Mouse (Mus musculus) brain, embryonic 18.5 days (tissue): ENCODE results near the gene Cass4.

ENCODE experiments used
- DNase-seq: peaks from one replicate; pipeline ENCODE4 v3.0.0-alpha.2; 2012; ENCODE audit warnings: low read depth, low spot score

Gene Cass4

DNA sequence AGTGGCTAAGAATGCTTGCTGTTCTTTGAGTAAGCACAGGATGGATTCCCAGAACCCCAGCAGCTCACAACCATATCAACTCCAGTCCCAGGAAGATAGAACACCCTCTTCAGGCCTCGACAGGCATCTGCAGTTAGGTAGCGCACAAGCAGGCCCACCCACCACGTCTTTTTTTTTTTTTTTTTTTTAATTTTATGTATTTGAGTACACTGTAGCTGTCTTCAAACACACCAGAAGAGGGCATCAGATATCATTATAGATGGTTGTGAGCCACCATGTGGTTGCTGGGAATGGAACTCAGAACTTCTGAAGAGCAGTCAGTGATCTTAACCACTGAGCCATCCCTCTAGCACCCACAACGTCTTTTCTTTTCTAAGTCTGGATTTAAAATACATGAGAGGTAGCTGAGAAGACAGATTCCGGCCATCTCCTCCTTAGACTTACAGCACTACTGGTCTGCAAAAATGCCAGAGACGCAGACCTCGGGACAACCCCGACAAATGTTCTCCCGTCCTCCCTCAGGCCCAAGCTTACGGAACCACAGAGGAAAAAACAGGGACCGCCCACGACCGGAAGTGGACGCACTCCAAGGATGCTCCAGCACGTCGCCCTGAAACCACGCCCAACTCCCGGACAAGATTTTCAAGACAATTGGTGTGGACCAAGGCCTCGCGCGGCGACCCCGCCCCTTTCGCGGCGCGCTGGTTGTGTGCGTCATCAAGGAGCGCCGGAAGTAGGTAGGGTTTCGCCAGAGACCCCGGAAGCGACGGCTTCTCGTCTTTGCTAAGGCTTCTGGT is 46.4 kb downstream of the Cass4 start, which contains the start of gene Rtf2:
Gene Rtf2, plus strand, starts transcription at position 714 of the 797 bp plus-strand sequence.
- DNase-seq, result peak; percentile 95

DNA sequence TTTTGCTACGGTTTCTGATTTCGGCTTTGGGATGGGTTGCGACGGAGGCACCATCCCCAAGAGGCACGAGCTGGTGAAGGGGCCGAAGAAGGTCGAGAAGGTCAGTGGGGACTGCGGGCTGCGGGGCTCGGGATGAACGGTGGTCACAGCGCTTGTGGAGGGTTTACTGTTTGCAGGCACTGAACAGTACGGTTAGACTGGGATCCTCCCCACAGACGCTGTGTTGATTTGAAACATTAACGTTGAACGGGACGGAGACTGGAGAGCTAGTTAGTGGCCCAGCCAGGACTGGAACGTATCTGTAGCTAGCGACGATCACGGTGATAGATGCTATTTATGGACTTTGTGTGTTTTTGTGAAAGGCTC is 47.0 kb downstream of the Cass4 start:
- no peak for DNase-seq

GRCm38 (mm10) chr2:172441176-172441575 is 47.6 kb downstream of the Cass4 start:
- no peak for DNase-seq

DNA sequence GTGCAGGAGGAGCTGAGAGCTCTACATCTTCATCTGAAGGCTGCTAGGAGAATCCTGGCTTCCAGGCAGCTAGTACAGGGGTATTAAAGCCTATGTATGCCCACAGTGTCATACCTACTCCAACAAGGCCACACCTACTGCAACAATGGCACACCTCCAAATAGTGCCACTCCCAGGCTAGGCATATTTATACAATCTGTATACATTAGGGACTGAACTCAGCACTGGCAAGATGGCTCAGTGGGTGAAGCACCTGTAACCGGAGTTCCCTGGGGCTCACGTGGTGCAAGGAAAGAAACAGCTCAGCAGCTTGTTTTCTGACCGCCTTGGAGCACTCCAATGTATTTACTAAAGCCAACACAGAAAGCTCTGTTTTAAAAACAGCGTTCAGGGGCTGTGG is 52.0 kb downstream of the Cass4 start:
- DNase-seq, result no peak

GRCm38 (mm10) chr2:172447317-172447716 is 53.7 kb downstream of the Cass4 start:
- no peak for DNase-seq

- no peak for DNase-seq
These were observed 54.7 kb downstream of the Cass4 start for GRCm38 (mm10) chr2:172448329-172448728.

- DNase-seq, result no peak
These were observed 57.0 kb downstream of the Cass4 start for GRCm38 (mm10) chr2:172450640-172451039.

DNA sequence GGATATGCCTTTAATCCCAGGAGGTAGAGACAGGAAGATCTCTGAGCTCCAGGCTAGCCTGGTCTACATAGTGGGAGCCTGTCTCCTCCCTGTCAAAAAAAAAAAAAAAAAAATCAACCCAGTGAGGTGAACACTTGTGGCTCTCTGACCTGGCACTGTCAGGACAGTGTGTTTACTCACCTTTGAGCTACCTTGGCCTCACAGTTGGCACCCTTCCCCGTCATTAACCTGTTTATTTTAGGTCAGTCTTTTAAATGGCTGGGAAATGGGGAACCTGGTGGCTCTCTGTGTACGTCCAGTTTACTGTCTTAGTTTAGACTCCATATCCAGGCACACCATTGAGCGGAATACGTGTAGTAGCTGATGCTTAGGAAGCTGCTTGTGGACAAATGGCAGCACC is 58.4 kb downstream of the Cass4 start:
- no peak for DNase-seq

- no peak for DNase-seq
These were observed 58.9 kb downstream of the Cass4 start for GRCm38 (mm10) chr2:172452458-172452857.

GRCm38 (mm10) chr2:172458496-172458895 is 64.9 kb downstream of the Cass4 start, which contains the start of gene Gcnt7:
Gene Gcnt7, minus strand, starts transcription at chr2:172458596.
- no peak for DNase-seq

DNA sequence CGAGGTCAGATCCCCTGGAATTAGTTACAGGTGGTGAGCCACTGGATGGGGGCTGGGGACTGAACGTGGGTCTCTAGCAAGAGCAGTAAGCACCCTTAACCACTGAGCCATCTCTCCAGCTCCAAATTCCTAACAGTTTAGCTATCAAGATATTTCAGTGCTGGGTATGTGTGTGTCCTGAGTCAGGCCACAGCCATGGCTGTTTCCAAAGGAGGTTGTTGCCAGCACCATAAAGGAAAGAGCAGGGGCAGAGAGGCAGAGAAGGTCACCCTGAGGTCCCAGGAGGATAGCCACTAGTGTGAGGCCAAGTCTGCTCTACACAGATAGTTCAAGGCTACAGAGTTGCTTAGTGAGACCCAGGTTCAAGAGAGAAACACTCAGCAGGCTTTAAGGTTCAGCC is 67.1 kb downstream of the Cass4 start:
- no peak for DNase-seq

DNA sequence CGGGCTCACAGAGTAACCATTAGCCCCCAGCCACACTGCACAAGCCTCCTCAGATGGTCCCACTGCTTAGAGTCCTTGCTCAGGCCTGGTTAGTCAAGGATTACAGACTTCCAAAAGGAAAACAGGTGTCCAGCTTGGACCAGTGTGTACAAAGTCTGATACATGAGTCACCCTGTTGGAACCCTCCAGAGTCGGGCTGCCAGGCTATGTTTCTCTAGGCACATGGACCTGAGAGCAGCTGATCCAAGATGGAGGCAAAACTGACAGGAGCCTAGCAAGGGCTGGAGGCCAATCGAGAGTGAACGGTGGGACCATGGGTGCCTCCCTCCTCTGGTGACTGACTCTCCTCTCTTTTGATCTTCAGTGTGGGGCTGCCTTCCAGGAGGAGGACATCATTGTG is 69.2 kb downstream of the Cass4 start:
- DNase-seq, result no peak

DNA sequence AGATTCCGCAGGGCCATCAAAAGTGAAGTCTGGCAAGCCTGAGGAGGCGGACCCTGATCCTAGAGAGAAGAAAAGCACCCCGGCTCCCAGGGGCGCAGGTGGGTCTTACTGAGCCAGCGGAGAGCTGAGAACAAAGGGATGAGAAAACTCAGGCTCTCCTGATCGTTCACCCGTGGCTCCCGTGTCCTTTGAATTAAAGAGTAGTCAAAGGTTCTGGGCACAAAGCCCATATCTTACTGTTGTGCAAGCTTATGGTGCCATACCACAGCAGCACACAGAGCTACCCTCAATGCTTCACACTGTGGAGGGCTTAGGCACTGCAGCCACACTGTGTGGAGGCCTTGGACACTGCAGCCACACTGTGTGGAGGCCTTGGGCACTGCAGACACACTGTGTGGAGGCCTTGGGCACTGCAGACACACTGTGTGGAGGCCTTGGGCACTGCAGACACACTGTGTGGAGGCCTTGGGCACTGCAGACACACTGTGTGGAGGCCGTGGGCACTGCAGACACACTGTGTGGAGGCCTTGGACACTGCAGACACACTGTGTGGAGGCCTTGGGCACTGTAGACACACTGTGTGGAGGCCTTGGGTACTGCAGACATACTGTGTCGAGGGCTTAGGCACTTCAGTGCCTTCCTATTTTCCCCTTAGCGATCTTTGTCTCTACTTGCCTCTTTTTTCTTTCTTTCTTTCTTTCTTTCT is 73.0 kb downstream of the Cass4 start:
- DNase-seq, result no peak

- no peak for DNase-seq
These were observed 73.6 kb downstream of the Cass4 start for GRCm38 (mm10) chr2:172467206-172467605.

- DNase-seq, result peak; percentile 39
These were observed 74.8 kb downstream of the Cass4 start for GRCm38 (mm10) chr2:172468346-172468819.

- DNase-seq, result no peak
These were observed 78.7 kb downstream of the Cass4 start, which contains the start of gene Fam209 for GRCm38 (mm10) chr2:172472318-172472717. Gene Fam209, plus strand, starts transcription at chr2:172472520.

- DNase-seq, result no peak
These were observed 80.0 kb downstream of the Cass4 start for GRCm38 (mm10) chr2:172473591-172473990.

DNA sequence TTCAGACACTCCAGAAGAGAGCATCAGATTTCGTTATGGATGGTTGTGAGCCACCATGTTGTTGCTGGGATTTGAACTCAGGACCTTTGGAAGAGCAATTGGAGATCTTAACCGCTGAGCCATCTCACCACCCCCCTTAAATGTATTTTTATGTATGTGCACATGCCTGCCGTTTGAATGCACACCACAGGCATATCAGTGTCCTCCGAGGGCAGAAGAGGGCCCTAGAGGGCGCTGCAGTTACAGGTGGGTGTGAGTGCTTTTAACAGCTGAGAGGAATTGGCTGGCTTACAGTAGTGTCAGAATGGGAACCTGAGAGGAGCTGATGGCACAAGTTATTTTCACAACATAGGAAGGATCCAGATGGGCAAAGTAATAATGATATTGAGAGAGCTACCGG is 81.4 kb downstream of the Cass4 start:
- no peak for DNase-seq

DNA sequence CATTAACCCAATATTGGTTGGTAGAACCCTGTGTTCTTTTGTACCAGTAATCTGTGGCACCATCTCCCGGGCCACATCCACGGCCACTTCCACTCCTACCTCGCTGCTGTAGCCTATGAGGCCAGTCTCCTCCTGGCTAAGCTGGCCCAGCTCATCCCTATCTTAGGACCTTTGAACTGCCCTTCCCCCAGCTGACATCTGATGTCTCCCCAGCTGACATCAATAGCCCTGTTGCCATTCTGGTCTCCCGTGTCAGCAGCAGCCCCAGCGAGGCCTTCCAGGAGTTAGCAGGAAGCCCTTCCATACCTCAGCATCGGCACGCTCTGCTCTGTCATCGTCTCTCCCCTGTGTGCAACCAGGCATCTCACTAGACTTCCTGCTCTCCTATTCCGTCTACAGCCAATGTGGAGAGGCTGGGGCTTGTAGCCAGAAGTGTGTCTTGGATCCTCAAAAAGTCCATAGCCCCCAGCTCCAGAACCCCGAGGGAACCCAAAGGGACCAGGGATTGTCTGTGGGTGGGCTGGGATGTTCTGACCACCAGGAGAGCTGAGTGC is 83.2 kb downstream of the Cass4 start:
- no peak for DNase-seq

DNA sequence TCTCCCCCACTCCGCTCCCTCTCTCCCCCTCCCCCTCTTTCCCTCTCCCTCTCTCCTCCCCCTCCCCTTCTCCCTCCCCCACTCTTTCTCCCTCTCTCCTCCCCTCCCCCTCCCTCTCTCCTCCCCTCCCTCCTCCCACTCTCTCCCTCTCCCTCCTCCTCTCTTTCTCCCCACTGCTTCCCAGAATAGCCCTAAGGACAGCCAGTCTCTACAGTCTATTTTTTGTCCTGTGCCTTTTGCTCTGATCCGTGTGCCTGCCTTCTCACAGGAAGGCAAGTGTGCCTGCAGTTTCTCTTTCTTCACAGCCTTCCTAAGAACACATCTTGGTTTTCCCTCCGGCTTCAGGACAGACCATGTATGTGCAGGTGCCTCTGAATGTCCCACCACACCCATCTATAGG is 83.8 kb downstream of the Cass4 start:
- DNase-seq, result no peak

- peak; percentile 36 for DNase-seq
These were observed 84.3 kb downstream of the Cass4 start for GRCm38 (mm10) chr2:172477860-172478259.

GRCm38 (mm10) chr2:172480296-172480695 is 86.7 kb downstream of the Cass4 start:
- no peak for DNase-seq
